Mouse (Mus musculus) monocyte, adult 2 months (primary cell): ENCODE data around the gene Arfgef3.

Experiments used
- DNase-seq, 2 experiments: peaks; one replicate each; pipeline ENCODE4 v3.0.0; 2022; ENCODE audit warnings: low spot score in 2 of 2, low read depth in 1 of 2

Arfgef3 gene

DNA sequence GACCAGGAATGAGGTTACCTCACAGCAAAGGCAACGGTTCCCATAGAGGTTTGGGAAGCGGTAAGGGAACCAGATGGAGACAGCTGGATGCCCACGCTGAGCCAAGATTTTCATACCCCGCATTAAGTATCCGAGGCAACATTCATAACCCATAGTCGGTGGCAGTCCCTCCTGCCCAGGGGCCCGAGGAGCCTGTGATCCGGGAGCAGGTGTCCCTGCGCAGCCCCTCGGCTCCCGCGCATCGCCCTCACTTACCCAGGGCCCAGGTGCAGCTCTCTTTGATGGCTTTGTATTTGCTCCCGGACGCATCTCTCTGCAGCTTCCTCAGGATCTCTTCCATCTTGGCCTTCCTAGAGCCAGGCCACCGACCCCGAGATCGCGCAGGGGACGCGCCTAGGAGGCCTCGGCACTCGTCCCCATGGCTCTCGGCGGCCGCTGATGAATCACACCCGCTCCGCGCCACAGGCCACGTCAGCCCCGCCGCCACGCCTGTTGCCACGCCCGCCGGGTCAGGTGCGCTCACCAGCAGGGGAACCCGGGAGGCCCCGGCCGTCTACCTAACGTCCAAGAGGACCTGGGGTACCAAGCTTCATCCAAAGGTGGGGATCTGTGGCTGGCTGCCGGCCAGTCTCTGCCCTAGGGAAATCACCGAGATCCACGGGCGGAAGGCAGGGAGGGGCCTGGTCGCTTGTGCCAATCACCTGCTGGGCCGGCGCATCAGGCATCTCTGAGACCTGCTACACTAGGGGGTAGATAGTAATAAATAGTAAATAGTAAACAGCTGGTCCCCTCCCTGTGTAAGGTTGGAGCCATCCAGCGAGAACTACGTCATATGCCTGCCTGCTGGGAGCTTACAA, at the start of gene Arfgef3:
Gene Arfgef3, minus strand, starts transcription at position 664 of the 857 bp plus-strand sequence.
- no peak for DNase-seq

DNA sequence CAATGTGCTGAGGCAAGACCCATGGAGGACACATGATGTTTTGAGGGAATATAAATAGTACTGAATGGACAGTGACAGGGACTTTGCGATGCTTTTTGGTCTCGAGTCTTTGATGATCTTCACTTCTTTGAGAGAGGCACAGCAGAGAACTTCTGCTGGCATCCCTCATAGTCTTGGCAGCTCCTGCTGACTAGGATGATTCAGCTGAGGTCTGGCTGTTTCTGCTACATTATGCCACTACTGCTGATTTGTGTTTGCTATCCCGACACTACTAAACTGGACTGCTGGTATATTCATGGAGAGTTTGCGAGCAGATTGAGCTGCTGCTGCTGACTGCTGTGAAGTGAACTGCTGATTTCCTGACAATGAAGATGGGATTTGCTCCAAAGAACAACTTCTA, 46.3 kb upstream of the Arfgef3 start:
- no peak for DNase-seq

DNA sequence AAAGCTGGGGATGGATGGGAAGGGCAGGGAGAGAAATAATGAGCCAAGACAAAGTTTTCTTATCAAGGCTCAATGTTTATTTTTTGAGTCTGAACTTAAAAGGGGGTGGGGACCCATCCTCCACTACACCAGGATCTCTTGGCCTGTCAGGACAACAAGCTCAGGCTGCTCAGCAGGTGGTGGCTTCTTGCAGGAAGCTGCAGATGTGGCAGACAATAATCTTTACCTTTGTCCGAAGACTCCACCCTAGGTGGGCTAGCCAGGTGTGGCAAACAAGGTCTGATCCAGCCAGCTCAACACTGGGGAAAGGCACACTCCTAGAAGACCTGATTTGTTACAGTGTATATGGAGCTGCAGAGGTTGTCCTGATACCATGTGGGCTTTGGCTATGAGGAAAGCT, 44.9 kb upstream of the Arfgef3 start:
- DNase-seq = no peak

DNA sequence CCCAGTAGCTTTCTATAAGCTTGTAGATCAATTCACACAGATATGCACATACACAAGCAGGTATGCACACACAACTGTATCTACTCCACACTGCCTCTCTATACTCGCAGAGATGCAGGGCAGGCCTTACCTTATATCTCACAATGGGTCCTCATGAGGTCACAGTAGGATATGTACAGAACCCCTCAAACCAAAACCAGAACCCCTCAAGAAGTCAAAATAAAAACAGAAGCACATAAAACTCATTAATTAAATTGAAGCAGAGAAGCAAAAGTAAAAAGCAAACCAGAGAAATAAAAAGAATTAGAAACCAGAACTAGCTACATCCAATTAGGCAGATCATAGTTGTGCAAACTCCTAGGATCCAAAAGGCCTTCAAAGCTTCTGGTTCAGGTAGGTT, 42.9 kb upstream of the Arfgef3 start, which contains the start of gene Gm4922:
Gene Gm4922, minus strand, starts transcription at position 101 of the 400 bp plus-strand sequence.
- DNase-seq = no peak

DNA sequence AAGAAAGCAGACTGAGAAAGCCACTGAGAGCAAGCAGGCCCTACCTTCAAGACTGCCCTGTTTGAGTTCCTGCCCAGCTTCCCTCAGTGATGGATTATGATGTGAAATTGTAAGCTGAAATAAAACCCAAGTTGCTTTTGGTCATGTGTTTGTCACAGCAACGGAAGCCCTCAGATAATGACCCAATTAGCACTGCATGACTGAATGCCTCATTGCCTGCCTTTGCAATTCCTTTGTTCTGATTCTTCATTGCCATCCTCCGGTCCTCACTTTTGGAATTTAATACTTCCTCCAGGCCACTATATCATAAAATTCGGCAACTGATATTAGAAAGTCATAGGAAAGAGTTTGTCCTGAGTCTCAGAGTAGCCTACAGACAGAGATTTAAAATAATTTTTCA, 33.8 kb upstream of the Arfgef3 start:
- no peak for DNase-seq

DNA sequence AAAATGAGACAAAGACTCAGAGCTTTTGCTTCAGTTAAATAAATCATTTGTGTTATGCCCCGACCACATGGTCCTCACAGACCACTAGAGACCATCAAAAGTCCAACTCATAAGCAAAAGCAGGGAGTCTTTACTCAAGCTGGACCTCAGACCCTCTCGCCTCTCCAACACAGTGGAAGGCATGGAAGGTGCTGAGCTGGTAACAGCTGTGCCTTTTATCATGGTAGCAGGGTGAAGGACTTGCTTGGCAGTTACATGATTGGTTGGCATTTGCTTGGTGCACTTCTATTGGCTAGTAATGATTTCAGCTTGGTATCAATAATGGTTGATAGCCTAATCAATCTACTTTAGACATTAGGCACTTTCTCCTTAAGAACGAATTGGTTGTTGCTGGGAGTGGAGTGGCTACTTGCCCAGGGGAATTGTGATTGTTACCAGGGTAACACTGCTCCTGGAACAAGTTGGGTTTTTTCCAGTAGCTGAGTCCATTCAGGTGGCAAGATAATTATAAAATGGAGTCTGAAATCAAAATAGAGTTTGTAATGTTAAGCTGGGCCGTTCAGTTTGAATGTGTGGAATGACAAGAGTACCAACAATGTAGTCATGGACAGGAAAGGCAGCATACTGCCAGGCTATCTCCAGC, 28.9 kb upstream of the Arfgef3 start:
- DNase-seq = no peak

DNA sequence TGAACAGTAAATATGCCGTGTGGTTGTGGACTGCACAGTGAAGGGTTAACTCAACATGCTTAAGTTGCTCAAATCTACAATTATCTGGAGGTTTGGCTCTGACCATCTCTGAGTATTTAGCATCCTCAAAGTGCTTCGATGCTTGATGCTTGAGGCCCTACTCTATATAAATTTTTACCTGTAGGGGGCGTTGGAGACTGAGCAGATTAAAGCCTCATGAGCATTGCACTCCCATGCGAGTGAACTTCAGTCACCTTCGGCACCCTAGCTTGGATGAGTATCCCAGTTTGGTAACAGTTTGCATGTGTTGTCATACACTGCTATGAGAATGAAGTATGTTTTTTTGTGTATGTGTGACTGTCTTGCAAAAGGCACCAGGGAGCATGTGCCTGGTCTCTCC, 26.2 kb upstream of the Arfgef3 start:
- DNase-seq = no peak

DNA sequence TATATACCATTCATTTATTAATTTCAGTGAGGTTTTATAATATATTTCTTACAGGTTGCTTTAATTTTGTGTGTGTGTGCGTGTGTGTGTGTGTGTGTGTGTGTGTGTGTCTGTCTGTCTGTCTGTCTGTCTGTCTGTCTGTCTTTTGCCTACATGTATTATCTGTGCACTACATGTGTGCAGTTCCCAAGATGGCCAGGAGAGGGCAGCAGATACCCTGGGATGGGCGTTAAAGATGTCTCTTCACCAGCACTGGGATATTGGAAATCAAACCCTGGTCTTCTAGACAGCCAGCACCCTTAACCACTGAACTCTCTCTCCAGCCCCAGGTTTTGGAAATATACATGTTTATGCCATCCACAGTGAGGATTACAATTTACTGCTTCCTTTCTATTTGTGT, 16.5 kb upstream of the Arfgef3 start:
- DNase-seq = no peak

DNA sequence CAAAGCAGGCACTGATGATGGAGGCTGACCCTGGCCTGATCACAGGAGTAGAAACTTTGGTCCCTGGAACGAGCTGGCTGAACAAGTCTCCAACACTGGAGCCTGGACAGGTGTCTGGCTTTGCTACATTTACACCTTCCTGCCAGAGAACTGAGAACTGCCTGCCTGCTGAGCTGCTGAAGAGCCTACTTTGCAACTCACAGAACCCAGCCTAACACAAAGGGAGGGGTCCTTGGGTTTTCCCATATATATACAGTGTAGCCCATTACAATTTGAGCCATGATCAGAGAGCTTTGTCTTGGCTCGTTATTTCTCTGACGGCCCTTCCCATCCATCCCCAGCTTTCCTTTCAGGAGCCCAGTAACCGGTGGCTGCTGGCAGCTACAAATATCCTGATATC, 6.3 kb upstream of the Arfgef3 start:
- no peak for DNase-seq

DNA sequence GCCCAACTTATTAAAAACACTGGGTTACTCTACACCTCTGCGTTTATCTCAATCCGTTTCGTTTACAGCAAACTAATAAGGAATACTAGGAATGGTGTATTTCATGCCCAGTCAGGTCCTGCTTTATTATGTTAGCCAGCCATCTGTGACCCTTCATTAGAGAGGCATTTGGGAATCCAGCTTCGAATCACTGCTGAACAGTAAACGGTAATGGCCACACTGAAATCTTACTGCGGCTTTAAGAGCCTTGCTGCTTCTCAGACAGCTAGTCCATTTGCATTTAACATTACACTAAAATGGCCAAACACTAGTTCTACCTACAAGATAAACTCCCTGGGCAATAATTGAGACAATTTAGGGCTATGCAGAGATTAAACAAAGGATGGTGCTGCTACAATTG, 1.7 kb downstream of the Arfgef3 start:
- DNase-seq = no peak

DNA sequence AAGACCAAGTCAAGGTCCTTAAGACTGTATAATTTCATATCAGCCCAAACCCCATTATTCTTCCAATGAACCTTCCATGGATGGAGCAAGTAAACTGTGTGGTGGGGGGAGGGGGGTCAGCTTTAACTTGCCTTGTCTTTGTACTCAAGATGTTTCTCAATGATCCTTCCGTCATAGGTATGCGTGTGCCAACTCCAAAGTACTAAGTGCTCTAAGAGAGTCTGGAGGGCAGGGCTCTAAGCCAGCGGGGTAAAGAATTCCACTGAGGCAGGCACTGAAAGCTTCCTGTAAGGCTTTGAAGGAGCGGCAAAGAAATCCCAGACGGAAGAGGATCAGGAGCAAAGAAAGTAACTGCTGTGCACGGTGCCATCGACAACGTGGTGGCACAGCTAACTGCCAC, 2.7 kb downstream of the Arfgef3 start:
- DNase-seq = no peak

DNA sequence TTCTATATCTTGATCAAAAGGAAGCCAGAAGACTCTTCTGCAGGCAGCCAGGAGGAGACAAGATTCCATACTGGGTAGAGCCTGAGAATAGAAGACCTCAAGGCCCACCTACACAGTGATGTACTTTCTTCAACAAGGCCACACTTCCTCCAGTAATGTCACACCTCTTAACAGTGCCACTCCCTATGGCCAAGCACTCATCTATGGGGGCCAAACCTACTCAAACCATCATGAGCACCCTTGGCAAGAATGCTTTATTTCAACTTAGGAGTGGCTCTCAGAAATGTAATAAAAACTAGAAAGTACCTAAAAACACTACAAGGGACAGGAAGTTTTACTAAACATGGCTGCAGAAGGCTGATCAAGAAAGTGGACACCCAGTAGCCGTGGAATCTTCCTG, 15.2 kb downstream of the Arfgef3 start:
- no peak for DNase-seq

DNA sequence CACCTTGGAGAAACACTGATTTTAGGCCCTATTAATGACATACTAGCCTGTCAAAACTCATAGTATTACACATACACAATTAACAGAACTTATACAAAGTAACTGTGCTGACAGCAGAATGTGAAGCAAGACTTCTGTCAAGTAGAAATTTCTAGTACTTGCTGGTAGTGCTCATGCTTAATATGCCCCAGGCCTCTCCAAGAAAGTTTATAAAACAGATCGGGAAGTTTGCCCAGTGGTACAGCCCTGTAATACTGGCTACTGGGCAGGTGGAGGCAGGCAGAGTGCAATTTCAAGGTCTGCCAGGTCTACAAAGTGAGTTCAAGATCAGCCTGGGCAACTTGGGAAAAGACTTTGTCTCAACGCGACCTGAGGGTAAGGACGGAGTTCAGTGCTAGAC, 32.3 kb downstream of the Arfgef3 start:
- no peak for DNase-seq

DNA sequence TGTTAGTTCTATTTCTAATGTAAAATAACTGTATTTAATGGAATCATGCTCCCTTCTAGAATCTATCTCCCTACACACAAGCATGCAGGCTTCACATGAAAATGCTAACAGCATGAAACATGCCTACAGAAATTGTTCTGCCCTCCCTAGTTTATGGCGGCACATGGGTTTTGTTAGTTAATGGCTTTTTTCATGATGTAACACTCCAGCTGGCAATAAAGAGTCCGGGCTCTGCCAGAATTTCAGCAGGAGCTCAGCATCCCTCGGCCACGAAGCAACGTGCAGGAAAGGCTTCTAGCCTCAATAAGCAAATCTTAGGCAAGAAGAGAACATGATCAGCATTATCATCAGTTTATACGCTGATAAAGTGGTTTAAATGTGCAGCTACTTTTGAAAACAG, 32.8 kb downstream of the Arfgef3 start:
- no peak for DNase-seq

DNA sequence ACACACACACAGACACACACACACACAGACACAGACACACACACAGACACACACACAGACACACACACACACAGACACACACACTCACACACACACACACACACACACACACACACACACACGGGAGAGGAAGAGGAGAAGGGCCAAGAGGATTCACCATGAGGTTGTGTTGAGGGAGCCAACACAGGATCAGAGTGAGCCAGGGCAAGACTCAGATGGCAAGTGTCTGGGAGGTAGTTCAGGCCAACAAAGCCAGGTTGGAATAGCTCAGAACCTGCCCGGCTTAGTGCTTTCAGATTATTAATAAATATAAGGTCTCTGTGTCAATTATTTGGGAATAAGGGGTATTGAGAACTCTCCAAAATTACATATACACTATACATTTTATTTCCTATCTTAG, 33.9 kb downstream of the Arfgef3 start:
- no peak for DNase-seq

DNA sequence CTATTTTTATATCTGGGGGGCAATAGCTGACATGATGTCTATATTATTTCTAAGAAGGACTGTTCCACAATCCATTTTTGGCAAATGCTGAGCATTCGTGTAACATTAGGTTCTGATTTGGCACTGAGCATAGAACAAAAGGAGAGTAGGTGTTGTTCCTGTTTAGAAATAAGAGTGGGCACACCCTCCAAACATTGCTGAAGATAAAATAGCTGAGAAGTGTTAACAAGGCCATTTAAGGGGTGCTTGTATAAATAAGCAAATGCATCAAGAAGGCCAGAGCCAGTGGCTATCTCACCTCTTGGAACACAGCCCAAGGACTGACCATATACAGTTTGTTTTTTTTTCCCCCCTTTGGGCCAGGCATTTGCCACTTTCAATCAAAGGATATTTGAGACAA, 35.1 kb downstream of the Arfgef3 start:
- DNase-seq = no peak

DNA sequence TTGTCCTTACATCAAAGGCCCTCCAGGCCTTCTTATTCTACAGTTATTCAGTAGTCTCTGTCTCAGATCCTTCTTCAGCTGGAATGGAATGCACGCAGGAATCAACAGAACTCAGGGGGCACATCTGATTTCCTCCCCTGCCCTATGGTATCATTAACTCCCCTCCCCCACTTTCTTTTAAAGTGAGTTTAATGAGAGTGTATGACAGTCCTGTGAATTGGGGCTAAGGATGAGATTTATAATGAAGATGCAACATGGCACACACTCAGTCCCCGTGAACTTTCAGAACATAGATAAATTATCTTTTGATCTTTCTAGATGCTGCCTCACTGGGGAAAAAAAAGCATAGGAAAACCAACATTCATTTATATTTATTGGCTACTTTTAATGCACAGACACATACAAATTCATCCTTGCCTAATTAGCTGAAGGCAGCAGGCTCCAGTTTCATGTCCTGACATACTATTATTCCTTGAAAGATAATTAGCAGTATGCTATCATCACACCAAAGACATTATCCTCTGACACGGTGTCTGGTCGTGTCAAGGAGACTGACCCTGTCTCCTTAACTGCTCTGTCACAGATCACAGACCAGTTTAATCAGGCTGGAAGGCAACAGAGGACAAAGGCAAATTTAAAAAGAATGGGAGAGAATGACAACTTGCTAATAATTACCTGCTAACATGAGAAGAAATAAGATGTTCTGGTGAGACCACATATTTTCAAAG, 39.2 kb downstream of the Arfgef3 start:
- DNase-seq = no peak

DNA sequence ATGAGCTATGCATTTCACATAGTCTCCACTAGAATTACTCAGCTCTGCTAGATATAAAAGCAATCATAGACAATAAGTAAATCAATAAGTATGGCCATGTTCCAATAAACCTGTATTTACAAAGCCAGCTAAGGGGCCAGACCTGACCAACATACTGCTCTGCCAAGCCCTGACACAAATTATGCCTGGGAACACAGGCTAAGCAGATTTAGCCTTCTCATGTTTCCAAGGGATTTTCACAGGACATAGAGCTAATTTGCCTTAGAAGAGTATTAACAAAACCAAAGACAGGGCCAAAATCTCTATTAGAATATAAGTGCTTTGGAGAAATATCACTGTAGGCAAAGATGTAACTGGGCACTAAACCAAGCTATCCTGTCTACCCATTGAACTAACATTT, 42.2 kb downstream of the Arfgef3 start:
- DNase-seq = no peak

DNA sequence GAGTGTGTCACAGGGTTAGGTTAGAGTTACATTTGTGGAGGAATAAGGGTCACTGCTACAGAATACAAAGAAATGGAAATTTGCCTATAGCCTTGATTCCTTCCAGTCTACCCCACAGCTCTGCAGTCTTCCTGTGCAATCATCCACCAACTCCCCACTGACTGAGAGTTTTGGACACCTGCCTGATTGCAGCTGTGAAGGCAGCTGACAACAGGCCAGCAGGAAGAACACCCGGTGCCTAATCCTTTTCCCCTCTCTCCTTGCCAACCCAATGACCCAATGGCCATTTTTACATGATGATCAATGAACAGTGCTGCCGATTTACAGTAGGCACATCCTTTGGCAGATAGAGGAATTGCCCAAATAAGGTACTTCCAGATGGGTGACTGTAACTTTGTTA, 43.6 kb downstream of the Arfgef3 start:
- DNase-seq = no peak

DNA sequence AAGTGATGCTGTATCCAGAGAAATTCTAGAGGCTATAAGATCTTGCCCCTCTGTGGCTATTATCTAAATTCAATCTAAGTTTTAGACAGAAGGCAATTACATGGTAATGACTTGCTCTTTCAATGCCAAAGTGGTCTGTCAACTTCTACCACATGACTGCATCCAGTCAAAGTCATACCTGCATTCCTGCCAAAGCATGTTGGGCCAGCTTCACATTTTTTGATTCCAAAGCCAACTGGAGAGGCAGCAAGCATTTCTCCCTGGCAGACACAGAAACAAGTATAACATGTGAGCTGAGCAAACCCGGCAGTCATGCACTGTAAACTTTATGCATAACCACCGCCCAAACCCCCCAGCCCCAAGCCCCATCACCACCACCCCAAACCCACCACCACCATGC, 44.6 kb downstream of the Arfgef3 start:
- no peak for DNase-seq

DNA sequence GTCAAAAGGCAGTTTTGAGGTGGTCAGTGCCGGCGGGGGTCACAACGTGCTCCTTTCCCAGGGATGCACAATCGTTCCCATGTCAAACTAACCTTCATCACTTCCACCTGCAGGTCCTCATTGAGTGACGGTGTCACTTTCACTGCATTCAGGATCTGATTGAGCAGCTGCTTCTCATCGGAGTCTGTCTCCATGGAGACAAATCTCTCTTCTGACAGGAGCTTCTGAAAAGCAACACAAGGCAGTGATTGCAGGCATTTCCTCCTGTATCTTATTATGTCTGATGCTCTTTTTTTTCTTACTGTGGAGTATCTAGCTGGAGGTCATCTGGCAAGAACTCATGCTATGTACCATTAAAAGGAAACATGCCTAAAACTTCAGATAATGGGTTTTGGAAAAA, 47.3 kb downstream of the Arfgef3 start:
- DNase-seq = no peak

DNA sequence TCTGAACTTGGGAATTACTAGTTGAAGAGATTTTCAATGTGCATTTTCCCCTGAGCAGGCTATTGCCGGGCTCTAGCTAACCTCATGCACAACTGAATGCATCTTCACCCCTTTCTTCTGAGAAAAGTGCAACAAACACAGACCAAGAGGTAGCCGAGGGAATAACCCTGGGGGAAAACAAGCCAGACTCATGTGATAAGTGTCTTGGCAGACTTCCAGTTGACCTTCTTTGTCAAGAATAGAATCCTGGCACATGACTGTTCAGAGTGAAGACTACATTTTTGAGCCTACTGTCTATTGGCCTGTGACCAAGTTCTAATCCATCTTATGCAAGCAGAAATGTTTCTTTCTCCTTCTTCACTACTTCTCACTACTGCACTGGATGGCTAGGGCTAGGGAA, 55.5 kb downstream of the Arfgef3 start:
- no peak for DNase-seq
